Mouse (Mus musculus): ENCODE measurements at regions not wholly inside any gene's neighbourhood (a gene's known extent, or its start where the extent isn't known, plus 50 kb on each side); places are given as distances from the start of the nearest gene placed in this dataset.

GRCm38 (mm10) chr14:86293371-86293770, 847.7 kb downstream of the Diaph3 start:
- TF ChIP-seq CEBPB (IDR thresholded peaks at IDR 0.05; ENCODE audit: insufficient read depth, poor library complexity, severe bottlenecking) = no peak
- no peak for TF ChIP-seq POLR2A (IDR thresholded peaks at IDR 0.05; ENCODE audit: insufficient read length, low read depth)
- no peak for TF ChIP-seq MYOG (IDR thresholded peaks at IDR 0.05; ENCODE audit: control insufficient read depth in 1 of 3, insufficient read depth in 1 of 3, insufficient read length in 2 of 3, low read depth in 2 of 3)
- no peak for TF ChIP-seq MAX (IDR thresholded peaks at IDR 0.05; ENCODE audit: low read depth)
- no peak for TF ChIP-seq TCF12 (IDR thresholded peaks at IDR 0.05; ENCODE audit: insufficient read depth, poor library complexity, severe bottlenecking)
- TF ChIP-seq POLR2AphosphoS2 (IDR thresholded peaks at IDR 0.05; ENCODE audit: insufficient read length, low read depth) = no peak
- no peak for TF ChIP-seq E2F4 (IDR thresholded peaks at IDR 0.05; ENCODE audit: insufficient read depth)
- TF ChIP-seq USF1 (IDR thresholded peaks at IDR 0.05; ENCODE audit: low read depth) = no peak
- TF ChIP-seq REST (IDR thresholded peaks at IDR 0.05; ENCODE audit: insufficient read depth, insufficient read length) = no peak
- TF ChIP-seq TCF3 (IDR thresholded peaks at IDR 0.05; ENCODE audit: insufficient read length, low read depth) = no peak
- no peak for TF ChIP-seq SRF (IDR thresholded peaks at IDR 0.05; ENCODE audit: control insufficient read depth, insufficient read length, low read depth)
- no peak for TF ChIP-seq MYOD1 (IDR thresholded peaks at IDR 0.05; ENCODE audit: control insufficient read depth in 1 of 3, insufficient read length in 2 of 3, low read depth in 2 of 3)

All from myocyte (in vitro differentiated cells).